Mouse (Mus musculus) frontal cortex, postnatal 10 days (tissue): ENCODE results near the gene Narfl.
"Not testable (repeated sequence)": the region's sequence is repeated elsewhere in the genome, so short reads cannot be mapped to it uniquely, and the experiment has no call there.

ENCODE experiments used
- DNase-seq, 2 experiments: peaks; one replicate each; pipeline ENCODE4 v3.0.0; 2022; ENCODE audit warnings: low spot score in 2 of 2, mixed read lengths in 1 of 2

Narfl gene

GRCm38 (mm10) chr17:25773549-25774120, at the start of gene Narfl:
TSS of gene Narfl (plus strand) at chr17:25773776.
- peak; percentile 93 to 98 for DNase-seq

GRCm38 (mm10) chr17:25723919-25724318, 49.7 kb upstream of the Narfl start:
- no peak for DNase-seq

DNA sequence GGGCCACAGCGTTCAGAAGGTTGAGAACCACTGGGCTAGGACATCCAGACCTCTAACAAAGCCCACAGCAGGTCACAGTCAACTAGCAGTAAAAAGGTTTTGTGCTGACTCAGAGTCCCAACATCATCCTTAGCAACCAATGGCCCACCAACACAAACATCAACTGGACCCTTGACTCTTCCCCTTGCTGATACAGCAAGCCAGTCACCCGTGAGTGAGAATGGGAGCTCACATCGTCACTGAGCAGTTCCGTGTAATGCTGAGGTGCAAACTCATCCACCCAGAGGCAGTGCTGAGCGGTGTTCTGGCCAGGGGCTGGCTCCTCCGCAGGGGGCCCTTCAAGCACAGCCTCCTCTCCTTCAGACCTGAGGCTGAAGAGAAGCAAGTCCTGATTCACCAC, 48.3 kb upstream of the Narfl start:
- DNase-seq, result no peak

DNA sequence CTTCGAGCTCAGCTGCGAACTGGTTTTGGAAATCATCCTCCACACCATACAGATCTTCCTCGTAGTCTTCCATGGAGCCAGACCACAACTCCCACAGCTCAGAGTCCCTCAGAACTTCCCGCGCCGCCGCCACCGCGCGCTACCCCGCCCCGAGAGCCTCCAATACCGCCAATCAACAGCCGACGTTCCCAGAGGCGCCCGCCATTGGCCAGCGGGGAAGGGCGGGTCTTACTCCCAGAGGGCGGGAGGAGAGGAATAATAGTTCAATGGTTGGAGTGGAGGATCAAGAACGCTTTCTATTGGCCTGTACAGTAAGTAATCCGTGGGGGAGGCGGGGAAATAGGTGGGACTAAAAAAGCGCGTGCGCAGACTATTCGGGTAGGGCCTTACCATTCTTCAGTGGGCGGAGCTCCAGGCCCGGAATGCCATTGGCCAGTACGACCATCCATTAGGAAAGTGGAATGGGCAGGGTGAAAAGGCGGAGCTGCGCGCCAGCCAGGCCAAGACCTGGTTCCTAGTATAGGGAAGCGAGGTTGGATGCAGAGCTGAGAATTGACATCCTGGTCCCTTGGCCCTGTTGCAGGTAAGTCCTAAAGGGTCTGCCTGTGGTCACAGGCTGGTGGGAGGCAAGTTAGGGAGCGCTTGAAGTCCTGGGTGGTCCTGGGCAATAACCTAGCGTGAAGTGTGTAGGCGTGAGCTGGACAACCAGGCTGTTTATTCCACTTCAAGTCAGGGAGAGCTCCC, 46.1 kb upstream of the Narfl start, which contains the start of the genes Chtf18 and Rpusd1:
Chtf18 (minus strand) TSS at position 155 of the 744 bp plus-strand sequence.
Rpusd1 (plus strand) TSS at position 406 of the 744 bp plus-strand sequence.
- peak; percentile 99 to 100 for DNase-seq

DNA sequence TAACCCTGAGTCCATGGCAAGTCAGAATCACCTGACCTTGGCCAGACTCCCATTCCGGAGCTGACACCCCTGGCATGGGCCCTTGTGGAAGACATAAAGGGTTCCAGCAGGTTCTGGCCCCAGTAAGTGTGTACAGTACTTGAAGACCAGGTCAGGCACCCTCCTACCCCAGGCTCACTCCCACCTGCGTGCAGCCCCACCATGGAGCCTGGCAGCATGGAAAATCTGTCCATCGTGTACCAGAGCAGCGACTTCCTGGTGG, 45.6 kb upstream of the Narfl start:
- no peak for DNase-seq

- peak; percentile 76 to 78 for DNase-seq
These were observed 41.5 kb upstream of the Narfl start for GRCm38 (mm10) chr17:25732082-25732481.

GRCm38 (mm10) chr17:25735246-25735645, 38.3 kb upstream of the Narfl start:
- DNase-seq, result no peak

DNA sequence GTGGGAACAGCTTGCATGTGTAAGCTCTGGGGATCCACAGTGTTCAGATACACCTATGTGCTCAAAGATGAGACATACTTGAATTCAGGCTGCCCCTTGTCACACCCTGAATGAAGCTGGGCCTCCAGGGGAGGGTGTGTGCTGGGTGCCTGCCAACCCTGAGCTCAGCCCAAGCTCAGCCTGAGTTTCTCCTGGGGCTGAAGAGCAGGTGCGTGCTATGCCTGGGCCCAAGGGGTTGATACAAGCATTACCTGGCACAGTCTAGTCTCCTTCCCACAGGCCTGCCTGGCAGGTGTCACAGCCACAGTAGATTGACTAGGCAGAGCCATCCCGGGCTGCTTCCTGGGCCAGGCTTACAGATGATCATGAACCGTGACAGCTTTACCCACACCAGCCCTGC, 37.8 kb upstream of the Narfl start, which contains the start of gene Mslnl:
Mslnl (plus strand) TSS at position 298 of the 400 bp plus-strand sequence.
- no peak for DNase-seq

- DNase-seq, result no peak
These were observed 34.7 kb upstream of the Narfl start for GRCm38 (mm10) chr17:25738861-25739260.

DNA sequence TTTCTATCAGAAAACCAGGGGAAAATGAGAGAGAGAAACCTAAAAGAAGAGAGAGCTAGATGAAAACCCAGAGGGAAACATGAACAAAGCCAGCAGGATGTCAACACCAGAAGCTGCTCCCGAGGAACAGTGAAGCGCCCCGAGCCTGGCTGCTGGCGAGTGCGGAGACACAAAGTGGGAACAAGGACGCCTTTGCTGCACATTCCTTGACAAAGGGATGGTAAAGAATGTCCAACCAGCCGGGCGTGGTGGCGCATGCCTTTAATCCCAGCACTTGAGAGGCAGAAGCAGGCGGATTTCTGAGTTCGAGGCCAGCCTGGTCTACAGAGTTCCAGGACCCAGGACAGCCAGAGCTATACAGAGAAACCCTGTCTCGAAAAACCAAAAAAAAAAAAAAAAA, 32.1 kb upstream of the Narfl start:
- not testable (repeated sequence) for DNase-seq

DNA sequence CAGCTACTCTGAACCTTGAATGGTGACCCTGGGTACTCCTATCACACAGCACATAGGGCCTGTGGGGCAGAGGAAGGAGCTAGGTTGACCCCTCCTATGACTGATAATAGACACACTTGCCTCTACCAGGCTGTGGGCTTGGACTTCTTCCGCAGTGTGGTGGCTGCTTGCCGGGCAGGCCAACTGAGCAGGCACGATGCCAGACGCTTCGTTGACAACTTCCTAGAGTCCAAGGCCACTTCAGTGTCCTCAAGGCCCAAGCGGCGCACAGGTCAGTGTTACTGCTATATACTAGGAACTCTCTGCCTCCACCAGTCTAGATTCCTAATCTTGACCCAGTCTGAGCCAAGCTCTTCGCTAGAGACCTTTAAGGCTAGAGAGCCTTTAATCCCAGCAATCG, 29.7 kb upstream of the Narfl start:
- no peak for DNase-seq

DNA sequence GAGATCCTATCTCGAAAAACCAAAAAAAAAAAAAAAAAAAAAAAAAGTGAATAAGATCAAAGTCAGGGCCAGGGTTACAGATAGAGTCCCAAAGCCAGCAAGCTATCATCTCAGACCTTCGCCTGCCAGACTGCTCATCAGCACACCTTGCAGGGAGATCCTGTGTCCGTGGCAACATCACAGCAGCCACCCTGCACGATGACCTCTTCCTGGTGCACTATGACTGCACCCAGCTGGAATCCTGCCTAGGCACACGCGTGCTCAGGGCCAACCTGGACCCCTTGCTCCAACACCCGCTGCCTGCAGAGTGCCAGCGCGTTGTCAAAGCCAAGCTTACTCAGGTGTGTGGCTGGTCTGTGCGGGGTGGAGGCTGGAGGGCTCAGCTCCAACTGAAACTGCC, 29.3 kb upstream of the Narfl start:
- DNase-seq, result no peak

DNA sequence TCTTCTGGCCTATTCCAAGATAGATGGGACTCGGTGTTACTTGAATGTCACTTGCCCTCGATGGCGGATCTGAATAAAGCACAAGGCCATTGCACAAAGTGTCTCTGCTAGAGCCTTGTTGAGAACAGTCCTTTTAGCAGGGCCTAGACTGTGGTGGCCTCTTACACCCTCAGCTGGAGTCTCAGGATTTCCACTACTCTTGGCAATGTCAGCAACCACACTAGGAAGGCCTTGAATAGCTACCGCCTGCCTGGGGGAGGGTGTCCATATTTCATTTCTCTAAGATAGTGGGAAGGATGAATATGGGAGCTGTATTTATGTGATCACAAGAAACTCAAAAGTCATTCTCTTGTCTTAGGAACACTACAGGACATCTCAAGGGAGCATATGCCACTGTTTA, 25.3 kb upstream of the Narfl start:
- no peak for DNase-seq

DNA sequence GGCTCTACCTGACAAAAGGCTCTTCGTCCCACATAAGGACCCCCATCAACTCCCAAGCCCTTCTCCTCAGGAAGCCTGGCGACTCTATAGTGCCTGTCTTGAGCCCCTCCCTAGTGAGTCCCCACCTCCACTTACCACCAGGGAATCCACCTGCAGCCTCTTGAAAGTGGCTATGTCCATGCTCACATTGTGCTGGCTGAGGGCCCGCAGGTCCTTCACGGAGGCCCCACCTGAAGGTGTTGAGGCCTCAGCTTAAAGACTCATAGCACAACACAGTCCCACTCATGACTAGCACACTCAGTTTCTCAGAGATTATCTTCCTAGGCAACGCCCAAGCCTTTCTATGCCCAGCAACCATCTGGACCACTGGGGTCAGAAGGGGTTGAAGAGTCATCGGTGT, 24.3 kb upstream of the Narfl start:
- no peak for DNase-seq

- DNase-seq, result peak in 1 of 2 experiments; percentile 44
These were observed 22.1 kb upstream of the Narfl start for GRCm38 (mm10) chr17:25751446-25751845.

- no peak for DNase-seq
These were observed 19.3 kb upstream of the Narfl start, which contains the start of gene Msln for GRCm38 (mm10) chr17:25754241-25754640. TSS of gene Msln (minus strand) at chr17:25754378.

DNA sequence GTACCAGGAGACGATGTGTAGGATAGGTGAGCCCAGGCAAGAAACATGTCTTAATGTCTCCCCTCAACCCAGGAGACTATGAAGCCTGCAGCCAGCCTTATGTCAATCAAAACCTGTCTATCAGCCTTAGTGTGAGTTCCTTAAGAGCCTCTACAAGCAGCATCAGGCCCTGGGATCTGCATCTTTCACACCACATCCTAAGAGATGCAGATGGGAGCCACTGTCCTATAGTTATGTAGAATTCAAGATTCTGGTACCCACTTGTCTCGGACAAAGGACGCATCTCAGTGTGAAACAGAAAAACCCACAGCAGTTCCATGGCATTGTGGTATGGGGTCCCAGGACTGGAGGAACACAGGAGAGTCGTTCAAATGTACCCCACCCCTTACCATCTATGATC, 18.5 kb upstream of the Narfl start:
- no peak for DNase-seq

DNA sequence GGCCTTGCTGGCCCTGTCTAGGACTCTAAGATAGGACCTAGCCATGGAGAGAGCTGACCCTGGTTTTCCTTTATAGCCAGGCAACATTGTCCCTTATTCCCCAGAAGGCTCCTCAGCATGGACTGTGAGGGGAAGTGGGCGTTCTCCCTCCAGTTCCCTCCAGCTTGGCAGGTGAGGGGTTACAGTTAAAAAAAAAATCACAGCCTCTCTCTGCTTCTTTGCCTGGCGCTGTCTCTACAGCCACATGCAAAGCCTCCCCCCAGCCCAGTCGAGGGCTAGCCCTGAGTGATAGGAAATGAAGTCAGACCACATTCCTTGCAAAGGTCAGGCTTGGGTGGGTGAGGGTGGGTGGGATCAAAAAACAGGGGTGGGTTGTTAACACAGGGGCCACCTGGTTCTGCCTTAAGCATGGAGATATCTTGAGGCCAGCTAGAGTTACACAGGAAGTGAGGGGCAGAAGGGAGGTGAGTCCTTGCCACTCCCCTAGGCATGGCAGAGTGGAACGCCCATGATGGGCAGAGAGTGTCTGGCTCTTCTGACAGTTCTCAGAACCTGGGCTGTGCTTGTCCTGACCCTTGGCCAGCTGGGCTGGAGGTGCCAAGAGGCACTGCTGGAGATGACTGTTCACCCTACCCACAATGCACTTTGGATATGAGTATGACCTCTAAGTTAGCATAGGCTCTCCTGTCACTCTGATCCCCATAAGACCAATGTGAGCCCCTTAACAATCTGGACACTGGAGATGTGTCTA, 17.8 kb upstream of the Narfl start:
- DNase-seq, result no peak

DNA sequence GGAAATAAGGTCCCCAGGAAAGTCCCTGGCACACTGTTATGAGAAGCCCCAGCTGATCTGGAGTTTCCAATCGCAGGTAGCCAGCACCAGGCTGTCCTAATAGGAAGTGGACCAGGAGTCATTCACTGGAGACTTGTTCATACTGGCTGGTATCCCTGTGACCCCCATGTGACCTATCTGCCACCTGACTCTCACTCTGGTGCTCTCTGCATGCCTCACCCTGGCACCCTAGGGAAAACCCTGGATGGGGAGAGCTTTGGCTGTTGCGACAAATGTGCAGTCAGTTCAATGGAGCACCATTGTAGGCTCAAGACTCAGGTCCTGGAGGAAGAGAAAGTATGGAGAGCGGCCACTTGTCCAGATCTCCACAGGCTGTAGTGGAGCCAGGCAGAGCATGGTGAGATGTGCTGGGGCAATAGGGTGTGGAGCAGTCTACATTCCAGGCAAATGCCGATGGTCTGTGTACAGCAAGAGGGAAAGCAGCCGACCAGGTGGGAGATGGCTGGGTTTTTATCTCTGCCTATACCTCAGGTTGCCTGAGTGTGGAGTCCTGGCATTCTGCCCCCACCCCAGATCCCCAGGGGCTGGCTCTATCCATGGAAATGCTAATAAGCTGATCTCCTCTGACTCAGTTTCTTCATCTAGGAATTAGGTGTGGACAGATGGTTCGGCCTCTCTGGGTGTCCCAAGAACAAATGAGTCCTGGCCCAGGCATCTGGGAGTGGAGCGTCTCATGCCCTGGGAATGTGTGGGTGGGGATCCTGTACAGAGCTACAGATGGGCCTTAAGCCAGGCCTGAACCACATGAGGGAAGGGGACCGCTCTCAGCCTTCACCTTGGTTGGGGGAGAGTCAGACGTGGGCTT, 17.0 kb upstream of the Narfl start:
- DNase-seq, result no peak

GRCm38 (mm10) chr17:25757691-25758090, 15.9 kb upstream of the Narfl start:
- no peak for DNase-seq

- no peak for DNase-seq
These were observed 13.4 kb upstream of the Narfl start for GRCm38 (mm10) chr17:25760148-25760547.

- DNase-seq, result no peak
These were observed 12.0 kb upstream of the Narfl start for GRCm38 (mm10) chr17:25761561-25761970.
